Comparison of ENCODE assay signal across 8 mouse cellular contexts in the genomic region with DNA sequence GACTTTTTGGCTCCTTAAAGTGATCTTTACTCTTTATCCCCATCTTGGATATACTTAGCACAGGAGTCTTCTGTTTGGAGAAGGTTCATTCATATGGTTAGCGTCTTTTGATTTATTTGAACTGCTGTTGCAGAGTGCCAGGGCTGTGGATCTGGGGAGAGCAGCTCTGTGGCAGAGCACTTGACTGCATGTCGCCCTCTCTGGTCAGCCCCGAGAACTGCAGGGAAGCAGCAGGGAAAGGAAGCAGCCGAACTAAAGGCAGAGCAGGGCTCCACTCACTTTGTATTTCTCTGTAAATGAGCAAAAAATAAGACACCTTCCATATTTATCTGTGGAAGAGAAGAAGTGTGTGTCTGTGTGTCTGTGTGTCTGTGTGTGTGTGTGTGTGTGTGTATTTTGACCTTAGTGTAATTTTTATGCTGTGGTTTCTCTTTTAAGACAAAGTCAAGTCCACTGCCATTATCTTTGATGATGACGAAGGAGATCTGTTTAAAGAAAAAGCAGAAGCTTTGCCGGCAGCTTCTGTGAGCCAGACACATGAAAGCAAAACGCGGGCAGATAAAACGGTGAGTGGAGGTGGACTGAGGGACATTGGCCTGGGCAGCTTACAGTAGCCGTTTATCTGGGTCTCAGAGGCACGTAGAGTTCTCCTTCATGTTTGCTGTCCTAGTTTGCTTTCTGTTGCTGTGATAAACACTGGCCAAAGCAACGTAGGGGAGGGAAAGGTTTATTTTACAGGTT. TPM values are rescaled to one million over a fixed set of nuclear protein-coding genes. Genes with fewer than 3 reads are reported as not detected.
DNase-seq lines count a peak whose midpoint lies in the region; ATAC-seq and TF ChIP-seq lines count a peak whose summit lies in the region.

No protein-coding gene starts in this region.

- no peak for ATAC-seq in hindbrain, embryonic 14.5 days (ENCODE audit: low FRiP score)
- ATAC-seq in hindbrain, embryonic 12.5 days (ENCODE audit: low FRiP score) = no peak

- WGBS in hindbrain, embryonic 14.5 days = 67% methylated on average over 12 of the region's 12 CpGs
- 66% methylated on average over 12 of the region's 12 CpGs for WGBS in hindbrain, embryonic 12.5 days

- no peaks in the 10 kb centered on the region for H3K9me3 ChIP-seq in hindbrain, embryonic 14.5 days (ENCODE audit: control insufficient read depth, low read length)
- no peaks in the 10 kb centered on the region for H3K9me3 ChIP-seq in hindbrain, embryonic 12.5 days (replicated peaks)
- H3K9me3 ChIP-seq in erythroblast, embryonic 14.5 days (ENCODE audit: control insufficient read depth, low read length) = no peaks in the 10 kb centered on the region

- H3K9ac ChIP-seq in hindbrain, embryonic 14.5 days = no peak overlapping the region
- H3K9ac ChIP-seq in hindbrain, embryonic 12.5 days = no peak overlapping the region

- peaks cover 91% of the 10 kb centered on the region for H3K36me3 ChIP-seq in hindbrain, embryonic 14.5 days (replicated peaks; ENCODE audit: control insufficient read depth, insufficient read depth)
- peaks cover 75% of the 10 kb centered on the region for H3K36me3 ChIP-seq in hindbrain, embryonic 12.5 days
- peaks cover 39% of the 10 kb centered on the region for H3K36me3 ChIP-seq in erythroblast, embryonic 14.5 days (ENCODE audit: control insufficient read depth)

- no peak overlapping the region for H3K4me2 ChIP-seq in hindbrain, embryonic 14.5 days (replicated peaks)
- H3K4me2 ChIP-seq in hindbrain, embryonic 12.5 days (replicated peaks) = no peak overlapping the region

- no peaks in the 10 kb centered on the region for H3K4me1 ChIP-seq in hindbrain, embryonic 14.5 days (replicated peaks; ENCODE audit: control insufficient read depth, insufficient read depth, low read length)
- no peaks in the 10 kb centered on the region for H3K4me1 ChIP-seq in hindbrain, embryonic 12.5 days
- peaks cover 32% of the 10 kb centered on the region for H3K4me1 ChIP-seq in bone marrow macrophage, adult 2 months (ENCODE audit: control insufficient read depth, insufficient read depth, low read length)
- peaks cover 7% of the 10 kb centered on the region for H3K4me1 ChIP-seq in erythroblast, embryonic 14.5 days (ENCODE audit: control insufficient read depth)

- no peaks in the 10 kb centered on the region for H3K27me3 ChIP-seq in hindbrain, embryonic 14.5 days (ENCODE audit: control insufficient read depth, insufficient read depth, low read length)
- H3K27me3 ChIP-seq in hindbrain, embryonic 12.5 days = no peaks in the 10 kb centered on the region
- H3K27me3 ChIP-seq in erythroblast, embryonic 14.5 days (ENCODE audit: control insufficient read depth) = no peaks in the 10 kb centered on the region

- peak; percentile 77 for DNase-seq in hindbrain, embryonic 14.5 days (ENCODE audit: low spot score)
- DNase-seq in heart, postnatal 4 days = peak; percentile 77
- DNase-seq in left cerebral cortex, postnatal 25 days (ENCODE audit: low spot score in 2 of 2) = peak; percentile 75 to 83
- DNase-seq in monocyte, adult 2 months (ENCODE audit: low read depth in 1 of 2, low spot score in 2 of 2) = peak; percentile 47 to 58
- DNase-seq in spleen, postnatal 4 days (ENCODE audit: low spot score in 2 of 2) = peak; percentile 66 to 87

- H3K27ac ChIP-seq in hindbrain, embryonic 14.5 days = no peak overlapping the region
- no peak overlapping the region for H3K27ac ChIP-seq in hindbrain, embryonic 12.5 days
- peak overlapping the region; percentile 88 for H3K27ac ChIP-seq in bone marrow macrophage, adult 2 months (ENCODE audit: insufficient read depth, low read depth, low read length)

- intact Hi-C loops in left cerebral cortex, postnatal 25 days (cut with DNase I) = no loop called here

- no peak for TF ChIP-seq POLR2A in bone marrow macrophage, adult 2 months (IDR thresholded peaks at IDR 0.05; ENCODE audit: borderline replicate concordance, low read depth, low read length)

- H3K4me3 ChIP-seq in hindbrain, embryonic 14.5 days (replicated peaks; ENCODE audit: low read length) = no peak overlapping the region
- no peak overlapping the region for H3K4me3 ChIP-seq in hindbrain, embryonic 12.5 days
- no peak overlapping the region for H3K4me3 ChIP-seq in bone marrow macrophage, adult 2 months (ENCODE audit: insufficient read depth, low read length)
- H3K4me3 ChIP-seq in erythroblast, embryonic 14.5 days (replicated peaks) = peak overlapping the region; percentile 9

- peak; percentile 62 for TF ChIP-seq CTCF in bone marrow macrophage, adult 2 months (IDR thresholded peaks at IDR 0.05; ENCODE audit: low read depth, low read length)

RNA-seq across cellular contexts. Expression of a gene that starts 21.1 kb away (rescaled TPM):
- 61.9 and 63.8 TPM in 2 replicates for polyA plus RNA-seq in hindbrain, embryonic 14.5 days (2014; fragmentation: Nextera tagmentation; extraction: Ambion mirVana)
- polyA plus RNA-seq in hindbrain, embryonic 12.5 days (2016; fragmentation: Nextera tagmentation; extraction: Ambion mirVana) = 71.7 and 72.2 TPM in 2 replicates
- 87.7 and 90.9 TPM in 2 replicates for polyA plus RNA-seq in bone marrow macrophage, adult 2 months (2012; ENCODE audit: insufficient read depth, insufficient read length, missing spikeins)
- polyA plus RNA-seq in erythroblast, embryonic 14.5 days (2012) = 0.52 and 0.56 TPM in 2 replicates
- 10 to 100 TPM; 35.9 to 36.0 TPM for total RNA-seq in heart, postnatal 4 days (2021)
- total RNA-seq in left cerebral cortex, postnatal 25 days (2021) = 10 to 100 TPM; 82.5 to 93.5 TPM

RNA-seq across cellular contexts. Expression of a gene that starts 35.1 kb away (rescaled TPM):
- polyA plus RNA-seq in hindbrain, embryonic 14.5 days (2014; fragmentation: Nextera tagmentation; extraction: Ambion mirVana) = 6.7 and 7.4 TPM in 2 replicates
- 8.9 and 9.7 TPM in 2 replicates for polyA plus RNA-seq in hindbrain, embryonic 12.5 days (2016; fragmentation: Nextera tagmentation; extraction: Ambion mirVana)
- 5.8 and 6.6 TPM in 2 replicates for polyA plus RNA-seq in bone marrow macrophage, adult 2 months (2012; ENCODE audit: insufficient read depth, insufficient read length, missing spikeins)
- 0.05 and 0.08 TPM in 2 replicates for polyA plus RNA-seq in erythroblast, embryonic 14.5 days (2012)
- total RNA-seq in heart, postnatal 4 days (2021) = 1 to 10 TPM; 6.0 to 7.5 TPM
- 1 to 10 TPM; 8.2 to 9.1 TPM for total RNA-seq in left cerebral cortex, postnatal 25 days (2021)

RNA-seq across cellular contexts. Expression of a gene that starts 35.7 kb away (rescaled TPM):
- polyA plus RNA-seq in hindbrain, embryonic 14.5 days (2014; fragmentation: Nextera tagmentation; extraction: Ambion mirVana) = 17.8 and 22.4 TPM in 2 replicates
- 29.1 and 33.0 TPM in 2 replicates for polyA plus RNA-seq in hindbrain, embryonic 12.5 days (2016; fragmentation: Nextera tagmentation; extraction: Ambion mirVana)
- 41.2 and 41.6 TPM in 2 replicates for polyA plus RNA-seq in bone marrow macrophage, adult 2 months (2012; ENCODE audit: insufficient read depth, insufficient read length, missing spikeins)
- polyA plus RNA-seq in erythroblast, embryonic 14.5 days (2012) = 0.06 and 0.10 TPM in 2 replicates
- 10 to 100 TPM; 26.0 to 26.4 TPM for total RNA-seq in heart, postnatal 4 days (2021)
- total RNA-seq in left cerebral cortex, postnatal 25 days (2021) = 10 to 100 TPM; 70.3 to 80.1 TPM

Comparison
In these comparisons a context has a peak if more than half of its experiments do, and no peak if none do; other contexts are left out.
1. RNA of a gene that starts 21.1 kb away (polyA plus RNA-seq): 87.7 to 90.9 TPM in bone marrow macrophage, adult 2 months, 71.7 to 72.2 TPM in hindbrain, embryonic 12.5 days and 61.9 to 63.8 TPM in hindbrain, embryonic 14.5 days; 0.52 to 0.56 TPM in erythroblast, embryonic 14.5 days; every median in the first group is over 10 times any median in the second.
2. RNA of a gene that starts 35.7 kb away (polyA plus RNA-seq): 41.2 to 41.6 TPM in bone marrow macrophage, adult 2 months, 29.1 to 33.0 TPM in hindbrain, embryonic 12.5 days and 17.8 to 22.4 TPM in hindbrain, embryonic 14.5 days; 0.06 to 0.10 TPM in erythroblast, embryonic 14.5 days; every median in the first group is over 10 times any median in the second.
3. Peak in every context shown above with its lines, with median percentiles within 50 percentile points of each other: DNase-seq.